Mouse (Mus musculus) adrenal gland, postnatal 0 days (tissue): ENCODE results near the gene Selenot. TPM values are rescaled to one million over a fixed set of nuclear protein-coding genes. Genes with fewer than 3 reads are reported as not detected.

Experiments used
- polyA plus RNA-seq: library from polyadenylated mRNA; unstranded; fragments of >200 nt; fragmentation: Nextera tagmentation; extraction: Ambion mirVana; gene quantifications from 2 replicates; pipeline ENCODE4 v1.2.1, GENCODE M21; 2015

Gene Selenot
- 16.7 and 18.1 TPM in 2 replicates for polyA plus RNA-seq

DNA sequence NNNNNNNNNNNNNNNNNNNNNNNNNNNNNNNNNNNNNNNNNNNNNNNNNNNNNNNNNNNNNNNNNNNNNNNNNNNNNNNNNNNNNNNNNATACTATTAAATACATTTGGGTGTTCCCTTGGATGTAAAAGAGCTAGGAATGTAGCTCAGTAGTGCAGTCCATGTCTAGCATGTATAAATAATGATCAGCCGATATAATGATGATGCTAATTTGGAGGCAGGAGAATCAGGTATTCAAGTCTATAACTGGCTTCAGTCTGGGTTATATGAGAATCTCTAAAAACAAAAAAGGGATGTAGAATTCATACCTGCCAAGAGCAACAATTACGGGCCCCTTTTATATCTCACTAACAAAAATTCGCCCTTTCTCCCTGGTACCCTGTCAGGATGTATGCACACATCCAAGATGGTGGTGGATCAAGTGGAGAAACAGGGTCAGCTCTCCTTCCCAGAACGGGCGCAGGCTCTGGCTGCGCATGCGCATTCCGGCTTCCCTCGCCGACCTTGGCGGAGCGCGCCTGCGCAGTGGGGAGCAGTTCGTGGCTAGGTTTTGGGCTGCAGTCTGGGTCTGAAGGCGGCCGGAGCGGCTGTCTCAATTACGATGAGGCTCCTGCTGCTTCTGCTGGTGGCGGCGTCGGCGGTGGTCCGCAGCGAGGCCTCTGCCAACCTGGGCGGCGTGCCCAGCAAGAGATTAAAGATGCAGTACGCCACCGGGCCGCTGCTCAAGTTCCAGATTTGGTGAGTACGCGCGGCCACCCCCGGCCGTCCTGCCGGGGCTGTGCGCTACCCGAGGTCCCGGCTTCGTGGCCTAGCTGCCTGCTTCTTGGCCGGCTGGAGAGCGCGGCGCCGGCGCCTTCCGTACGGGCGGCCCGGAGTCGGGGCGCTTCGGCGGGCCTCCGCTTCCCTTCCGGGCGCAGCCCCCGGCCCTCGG lies at the start of gene Selenot:
Gene Selenot (plus strand): TSS at position 500 of the 930 bp plus-strand sequence.

DNA sequence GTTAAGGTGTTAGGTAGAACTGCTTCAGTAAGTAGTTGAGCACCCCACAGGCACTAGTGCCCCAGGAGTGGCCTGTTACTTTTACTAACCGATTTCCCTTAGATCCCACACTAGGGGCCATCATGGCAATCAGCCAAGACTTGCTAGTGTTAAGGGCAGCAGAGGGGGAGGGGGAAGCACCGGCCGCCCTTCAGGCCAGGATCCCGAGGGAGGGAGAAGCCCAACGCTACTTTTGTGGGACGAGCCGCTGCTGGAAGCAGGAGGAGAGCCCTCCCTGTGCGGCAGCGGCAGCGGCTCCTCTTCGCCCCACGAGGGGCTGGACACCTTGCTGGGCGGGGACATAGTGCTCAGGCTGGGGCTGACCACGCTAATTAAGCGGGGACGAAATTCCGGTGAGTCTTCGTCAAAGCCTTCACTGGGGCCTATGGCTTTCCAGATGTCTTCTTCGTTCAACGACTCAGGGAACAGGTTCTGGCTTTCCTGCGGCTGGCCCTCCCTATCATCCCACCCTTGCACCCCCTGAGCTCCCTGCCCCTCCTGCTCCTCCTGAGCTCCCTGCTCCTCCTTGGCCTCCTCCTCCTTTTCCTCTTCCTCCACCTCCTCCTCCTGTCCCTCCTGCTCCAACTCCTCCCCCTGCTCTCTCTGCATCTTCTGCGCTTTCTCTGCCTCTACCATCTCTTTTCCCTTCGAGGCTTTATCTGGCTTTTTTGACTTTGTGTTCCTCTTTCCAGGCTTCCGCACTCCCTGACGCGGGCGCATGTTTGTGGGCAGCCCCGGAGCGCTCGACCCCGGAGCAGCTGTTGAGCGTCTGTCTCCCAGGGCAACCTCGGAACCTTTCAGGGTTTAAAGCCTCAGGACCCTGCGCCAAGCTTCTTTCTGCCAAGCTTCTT lies 60.2 kb downstream of the Selenot start, which contains the start of gene Erich6:
Gene Erich6 (minus strand): TSS at position 802 of the 890 bp plus-strand sequence.

Other genes with a start within 250 kb of the Selenot start
- 7.0 and 12.2 TPM in 2 replicates for gene Tsc22d2, start 161.9 kb upstream of the Selenot start, polyA plus RNA-seq
- 41.3 and 54.3 TPM in 2 replicates for gene Eif2a, start 50.8 kb upstream of the Selenot start, polyA plus RNA-seq
- 110 and 148 TPM in 2 replicates for gene Serp1, start 50.7 kb upstream of the Selenot start, polyA plus RNA-seq
- 0.08 TPM in 1 of 2 replicates, not detected in the other for gene Erich6, start 60.6 kb downstream of the Selenot start, polyA plus RNA-seq
- gene Siah2, start 115.8 kb downstream of the Selenot start, polyA plus RNA-seq: 4.2 and 7.2 TPM in 2 replicates
- not detected in 2 replicates for gene Mindy4b-ps, start 245.7 kb downstream of the Selenot start, polyA plus RNA-seq